Mouse (Mus musculus): ENCODE measurements at regions not wholly inside any gene's neighbourhood (a gene's known extent, or its start where the extent isn't known, plus 50 kb on each side); places are given as distances from the start of the nearest gene placed in this dataset.

- TF ChIP-seq POLR2A (IDR thresholded peaks at IDR 0.05; ENCODE audit: insufficient read depth, low read length), result no peak
- no peak for TF ChIP-seq CTCF (IDR thresholded peaks at IDR 0.05; ENCODE audit: low read depth, low read length)
- no peak for TF ChIP-seq EP300 (IDR thresholded peaks at IDR 0.05; ENCODE audit: insufficient read depth, low read depth, low read length)
Measured at GRCm38 (mm10) chr12:29062025-29062637, 310.5 kb downstream of the Eipr1 start.

Data from ES-Bruce4 (cell line).